Mouse (Mus musculus) spleen, adult 10 weeks (tissue): ENCODE data around the gene Tmem222. TPM values are rescaled to one million over a fixed set of nuclear protein-coding genes. Genes with fewer than 3 reads are reported as not detected.

Source experiments
- polyA plus RNA-seq: library from polyadenylated mRNA; stranded (reverse); fragments of 350-450 nt; fragmentation: Illumina TruSeq; extraction: RNeasy Lipid Tissue Mini Kit (QIAGEN cat#74804); gene quantifications from one replicate; pipeline ENCODE4 v1.2.3, GENCODE M21; 2015; ENCODE audit warnings: low replicate concordance; ENCODE audit not compliant: insufficient read depth

Tmem222 gene
- polyA plus RNA-seq, result 26.6 TPM

DNA sequence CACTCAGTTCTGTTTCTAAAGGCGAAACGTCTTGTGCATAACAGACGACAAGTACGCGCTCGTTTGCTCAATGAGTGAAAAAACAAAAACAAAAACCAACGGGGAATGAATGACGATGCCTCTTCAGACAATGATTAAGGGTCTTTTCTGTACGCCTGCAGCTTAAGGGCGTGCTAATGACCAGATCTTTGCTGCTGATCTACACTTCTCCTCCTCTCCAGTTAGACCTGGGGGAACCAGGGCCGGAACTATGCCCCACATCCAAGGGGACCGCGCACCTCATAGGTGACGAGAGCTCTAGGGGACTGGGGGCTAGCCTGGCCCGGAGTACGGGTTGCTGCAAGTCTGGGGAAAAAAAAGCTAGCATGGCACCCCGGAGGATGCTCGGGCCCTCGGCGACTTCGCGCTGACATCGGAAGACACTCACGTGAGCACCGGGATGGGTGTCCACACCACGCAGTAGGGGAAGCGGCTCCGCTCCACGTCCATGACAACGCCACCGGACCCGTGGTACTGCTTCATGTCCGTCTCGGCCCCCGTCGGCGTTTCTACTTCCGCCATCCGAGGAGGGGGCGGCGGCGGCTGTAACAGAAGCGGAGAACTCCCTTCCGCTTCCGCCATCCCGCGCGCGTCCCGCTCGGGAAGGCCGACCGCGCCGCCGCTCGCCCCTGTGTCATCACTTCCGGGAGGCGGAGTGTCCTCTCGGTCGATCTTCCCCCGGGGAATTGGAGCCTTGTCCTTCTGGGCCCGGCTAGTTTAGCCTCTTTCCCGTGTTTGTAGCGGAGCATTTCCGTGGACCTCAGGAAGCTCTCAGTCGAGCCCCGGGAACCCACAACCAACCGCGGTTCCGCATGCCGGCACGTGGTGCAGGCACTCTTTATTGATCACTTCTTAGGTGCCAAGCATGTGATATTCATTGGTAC, at the start of gene Tmem222:
TSS of gene Tmem222 (minus strand) at position 689 of the 923 bp plus-strand sequence.

DNA sequence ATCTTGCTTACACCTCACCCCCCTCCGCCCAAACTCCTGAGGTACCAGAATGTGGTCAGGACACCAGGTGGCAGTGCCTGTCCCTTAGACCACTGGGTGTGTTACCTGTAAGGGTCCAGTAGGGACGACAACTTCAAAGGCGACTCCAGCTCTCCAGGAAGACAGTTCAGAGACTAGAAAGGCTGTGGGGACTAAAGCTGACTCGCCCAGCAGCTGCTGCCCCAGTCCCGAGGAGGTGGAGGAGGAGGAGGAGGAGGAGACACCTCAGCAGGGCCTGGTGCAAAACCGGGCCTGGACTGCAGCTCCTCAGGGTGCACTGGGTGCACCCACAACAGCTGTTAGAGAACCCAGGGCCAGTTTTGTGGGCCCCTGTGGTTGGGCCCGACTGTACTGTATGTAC, 14.7 kb downstream of the Tmem222 start, which contains the start of gene Sytl1:
TSS of gene Sytl1 (minus strand) at position 232 of the 400 bp plus-strand sequence.

DNA sequence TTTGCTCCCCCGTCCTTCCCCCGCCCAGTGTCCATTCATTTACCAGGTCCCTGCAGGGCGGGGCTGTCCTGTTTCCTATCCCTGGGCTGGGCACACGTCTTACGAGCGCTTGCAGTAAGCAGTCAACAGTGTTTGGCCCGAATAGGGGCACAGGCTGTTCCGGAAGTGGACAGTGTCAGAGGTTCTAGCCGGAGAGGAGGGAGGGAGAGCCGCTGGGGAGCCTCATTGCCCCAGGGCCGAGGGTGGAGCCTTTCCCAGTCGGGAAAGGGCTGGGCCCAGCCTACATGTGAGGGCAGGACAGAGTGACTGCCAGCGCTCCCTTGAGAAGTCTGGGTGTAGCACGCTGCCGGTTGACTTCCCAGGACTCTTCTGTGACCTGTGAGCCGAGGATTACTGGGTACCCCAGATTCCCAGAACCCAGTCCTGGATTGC, 37.1 kb downstream of the Tmem222 start, which contains the start of gene Map3k6:
TSS of gene Map3k6 (plus strand) at position 329 of the 432 bp plus-strand sequence.

Other genes with a start within 250 kb of the Tmem222 start
- 94.9 TPM for gene Wasf2, start 147.3 kb downstream of the Tmem222 start, polyA plus RNA-seq
- not detected for gene Cd164l2, start 65.7 kb downstream of the Tmem222 start, polyA plus RNA-seq
- gene Gpr3, start 65.3 kb downstream of the Tmem222 start, polyA plus RNA-seq, result not detected
- gene Map3k6, start 37.0 kb downstream of the Tmem222 start, polyA plus RNA-seq, result 2.7 TPM
- 0.62 TPM for gene Sytl1, start 14.7 kb downstream of the Tmem222 start, polyA plus RNA-seq
- gene Wdtc1, start 75.7 kb upstream of the Tmem222 start, polyA plus RNA-seq, result 8.3 TPM
- gene Slc9a1, start 91.9 kb upstream of the Tmem222 start, polyA plus RNA-seq, result 12.0 TPM
- gene Tent5b, start 202.3 kb upstream of the Tmem222 start, polyA plus RNA-seq, result 0.12 TPM
- gene Trnp1, start 220.8 kb upstream of the Tmem222 start, polyA plus RNA-seq, result 1.0 TPM
- not detected for gene Kdf1, start 241.2 kb upstream of the Tmem222 start, polyA plus RNA-seq